Mouse (Mus musculus): Measurements from ENCODE around the gene Prune2.

Gene Prune2

DNA sequence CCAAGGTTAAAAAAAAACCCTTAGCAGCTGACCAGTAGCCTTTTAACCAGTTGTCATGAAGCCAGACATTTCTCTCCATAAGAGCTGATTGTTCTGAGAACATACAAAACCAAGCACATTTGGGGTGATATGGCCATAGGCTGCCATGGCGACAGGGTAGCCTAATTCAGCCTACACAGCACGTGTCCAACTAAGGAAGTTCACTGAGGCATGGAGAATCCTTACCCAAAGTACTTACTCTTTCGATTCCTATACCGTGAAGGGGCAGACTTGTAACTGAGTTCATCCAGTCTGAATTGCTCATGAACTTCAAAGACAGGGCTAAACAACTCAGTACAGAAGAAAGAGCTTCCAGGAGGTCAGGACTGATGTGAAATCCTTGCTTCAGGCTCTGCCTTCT is 299.6 kb downstream of the Prune2 start:
- in situ Hi-C loops (cut with MseI, MboI), result no loop called here

GRCm38 (mm10) chr19:17256388-17256787 is 300.5 kb downstream of the Prune2 start:
- in situ Hi-C loops (cut with MseI, MboI), result no loop called here

- in situ Hi-C loops (cut with MseI, MboI), result no loop called here
Measured at GRCm38 (mm10) chr19:17256867-17257266, 300.9 kb downstream of the Prune2 start.

GRCm38 (mm10) chr19:17263181-17263580 is 307.3 kb downstream of the Prune2 start:
- in situ Hi-C loops (cut with MseI, MboI), result no loop called here

DNA sequence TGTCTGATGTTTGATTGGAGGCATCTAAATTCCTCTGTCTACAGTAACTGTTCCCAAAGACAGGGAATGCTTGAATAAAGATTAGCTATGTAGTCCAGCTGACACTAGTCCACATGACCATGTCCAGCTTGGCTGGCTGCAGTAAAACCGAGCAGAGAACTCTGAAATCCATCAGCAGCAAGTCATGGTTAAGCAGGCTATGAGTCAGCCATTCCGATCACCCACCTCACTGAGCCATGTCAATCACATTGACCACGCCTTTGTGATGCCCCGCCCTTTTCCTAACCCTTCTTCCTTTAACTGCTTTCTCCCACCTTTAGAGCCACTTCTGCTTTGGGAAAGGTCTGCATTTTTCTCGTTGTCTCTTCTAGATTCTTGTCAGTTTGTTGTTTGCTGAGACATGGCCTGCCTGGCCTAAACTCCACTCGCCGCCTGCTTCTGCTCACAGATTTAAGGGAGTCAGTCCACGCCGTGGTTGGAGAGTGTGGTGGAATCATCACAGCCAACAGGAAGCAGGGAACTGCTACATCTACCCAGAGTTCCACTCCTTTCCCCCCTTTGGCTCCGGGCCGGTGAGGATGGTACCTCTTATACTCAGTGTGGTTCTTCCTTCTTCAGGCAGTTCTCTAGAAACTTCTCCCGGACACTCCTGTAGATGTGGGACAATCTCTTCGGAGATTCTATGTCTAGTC is 307.9 kb downstream of the Prune2 start:
- in situ Hi-C loops (cut with MseI, MboI), result no loop called here

- in situ Hi-C loops (cut with MseI, MboI), result no loop called here
Measured at GRCm38 (mm10) chr19:17264481-17265196, 308.7 kb downstream of the Prune2 start.

GRCm38 (mm10) chr19:17268669-17269068 is 312.8 kb downstream of the Prune2 start:
- in situ Hi-C loops (cut with MseI, MboI), result no loop called here

DNA sequence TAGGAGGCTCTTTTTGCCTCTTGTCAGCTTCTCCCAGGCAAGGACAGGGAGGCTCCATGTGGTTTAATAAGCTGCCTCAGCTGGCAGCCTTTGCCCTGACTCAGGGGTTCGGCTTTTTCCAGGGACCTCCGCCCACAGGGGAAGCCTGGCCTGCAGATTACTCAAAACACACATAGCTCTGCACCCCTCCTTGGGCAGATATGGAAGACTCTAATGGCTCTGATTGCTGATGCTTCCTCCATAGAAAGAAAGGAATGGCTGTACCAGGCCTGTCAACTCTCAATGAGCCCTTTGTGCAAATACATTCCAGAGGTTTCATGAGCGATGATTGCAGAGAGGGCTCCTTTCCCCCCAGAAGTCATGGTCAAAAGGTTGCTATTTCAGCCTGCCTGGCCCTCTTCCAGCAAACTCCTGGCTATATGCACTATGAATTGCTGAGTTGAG is 315.3 kb downstream of the Prune2 start:
- in situ Hi-C loops (cut with MseI, MboI), result no loop called here

DNA sequence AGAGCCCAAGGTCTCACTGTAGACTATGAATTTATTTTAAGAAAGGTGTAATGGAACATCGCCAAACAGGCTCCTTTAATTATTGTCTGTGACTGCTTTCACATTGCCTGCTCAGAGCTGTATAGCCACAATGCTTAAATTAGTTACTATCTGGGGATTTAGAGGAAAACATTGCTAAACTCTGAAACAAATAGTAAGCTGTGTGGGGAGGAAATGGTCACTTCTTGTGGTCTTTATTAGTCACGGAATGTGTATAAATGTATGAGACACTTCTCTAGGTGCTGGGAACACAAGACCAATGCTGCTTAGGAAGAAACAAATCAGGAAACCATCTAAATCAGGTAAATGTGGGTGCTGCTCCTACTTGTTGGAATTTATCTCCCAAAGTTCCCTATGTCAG is 317.1 kb downstream of the Prune2 start:
- in situ Hi-C loops (cut with MseI, MboI), result no loop called here
